Mouse (Mus musculus): ENCODE measurements around the gene Olfr975.
"Not testable (repeated sequence)": the region's sequence is repeated elsewhere in the genome, so short reads cannot be mapped to it uniquely, and the experiment has no call there.

Gene Olfr975

DNA sequence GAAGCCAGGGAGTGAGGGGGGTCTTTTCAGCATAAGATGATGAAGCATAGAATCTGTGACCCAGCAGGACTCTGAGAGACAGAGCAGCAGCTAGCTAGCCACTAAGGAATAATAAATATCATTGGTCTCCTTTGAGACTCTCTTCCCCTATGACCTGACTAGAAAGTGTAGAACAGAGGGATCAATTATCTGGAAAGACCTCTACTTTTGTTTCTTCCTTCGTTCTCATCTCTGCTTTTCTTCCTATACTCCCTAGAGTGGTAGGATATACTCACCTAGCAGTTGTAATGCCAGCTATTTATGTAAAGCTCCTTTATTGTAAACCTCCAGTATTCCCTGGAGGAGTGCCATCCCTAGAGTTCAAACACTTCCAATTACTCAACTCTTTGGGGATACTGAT lies at the start of gene Olfr975:
Olfr975 (minus strand) TSS at position 101 of the 400 bp plus-strand sequence.
- no peak for DNase-seq (ENCODE audit: low spot score in 2 of 2)

DNA sequence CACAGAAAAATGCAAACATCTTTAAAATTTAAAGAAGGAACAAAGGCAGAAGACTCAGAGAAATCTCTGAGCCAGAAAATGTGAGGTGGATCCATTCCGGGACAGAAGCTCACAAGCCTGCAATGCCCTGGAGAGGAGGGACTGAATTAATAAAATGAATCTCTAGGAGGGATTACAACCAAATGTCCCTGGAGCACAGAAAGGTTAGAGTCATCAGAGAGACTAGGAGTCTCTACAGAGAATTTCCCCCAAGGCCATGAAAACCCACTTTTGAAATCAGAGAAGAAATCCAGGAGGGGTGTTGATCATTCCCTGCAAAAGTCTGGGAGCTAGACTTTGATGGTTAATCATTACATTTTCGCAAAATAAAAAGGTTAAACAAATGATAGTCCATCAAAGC lies 40.0 kb upstream of the Olfr975 start, which contains the start of gene Olfr978:
Olfr978 (plus strand) TSS at position 301 of the 400 bp plus-strand sequence.
- DNase-seq (ENCODE audit: low spot score in 2 of 2) = no peak

DNA sequence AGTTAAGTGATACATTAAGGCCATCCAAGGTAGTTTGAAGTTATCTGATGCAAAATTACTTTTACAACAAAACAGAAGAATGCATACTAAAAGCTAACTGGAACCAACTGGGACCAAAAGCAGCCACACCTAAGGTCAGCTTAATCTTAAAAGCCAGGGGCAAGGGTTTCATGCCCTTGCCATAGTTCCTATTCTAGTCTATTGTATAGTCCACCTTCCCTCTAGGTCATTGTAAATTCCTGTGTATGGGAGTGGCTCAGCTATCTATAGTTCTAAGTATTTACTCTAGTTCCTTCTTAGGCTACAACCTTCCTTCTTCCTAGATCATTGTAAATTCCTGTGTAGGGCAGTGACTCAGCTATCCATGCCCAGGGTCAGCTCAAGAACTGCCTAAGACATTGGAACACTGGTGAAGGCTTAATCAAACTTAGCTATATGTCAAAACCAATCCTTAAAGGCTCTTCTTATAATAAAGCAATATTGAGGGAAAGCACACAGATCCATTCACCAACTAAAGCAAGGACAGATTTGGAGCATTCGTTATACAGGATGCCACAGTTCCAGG lies 24.8 kb upstream of the Olfr975 start:
- DNase-seq (ENCODE audit: low spot score in 2 of 2) = not testable (repeated sequence)

DNA sequence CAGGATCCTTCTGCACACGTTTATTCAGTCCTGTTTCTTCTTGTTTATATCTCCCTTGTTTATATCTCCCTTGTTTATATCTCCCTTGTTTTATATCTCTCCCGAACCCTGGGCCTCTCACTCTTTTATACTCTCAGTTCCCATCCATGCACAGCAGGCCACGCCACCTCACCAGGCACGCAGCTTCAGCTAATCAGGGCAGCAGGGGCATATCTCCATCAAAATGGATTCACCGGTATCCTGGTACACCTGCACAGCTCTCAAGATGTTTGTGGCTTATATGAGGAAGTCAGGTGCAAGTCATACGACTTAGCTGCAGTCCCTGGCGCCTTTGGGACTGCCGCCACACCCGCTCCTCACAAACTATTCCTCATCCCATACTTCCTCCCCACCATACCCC lies 9.2 kb upstream of the Olfr975 start, which contains the start of gene Olfr976:
Olfr976 (minus strand) TSS at position 101 of the 400 bp plus-strand sequence.
- not testable (repeated sequence) for DNase-seq (ENCODE audit: low spot score in 2 of 2)

DNA sequence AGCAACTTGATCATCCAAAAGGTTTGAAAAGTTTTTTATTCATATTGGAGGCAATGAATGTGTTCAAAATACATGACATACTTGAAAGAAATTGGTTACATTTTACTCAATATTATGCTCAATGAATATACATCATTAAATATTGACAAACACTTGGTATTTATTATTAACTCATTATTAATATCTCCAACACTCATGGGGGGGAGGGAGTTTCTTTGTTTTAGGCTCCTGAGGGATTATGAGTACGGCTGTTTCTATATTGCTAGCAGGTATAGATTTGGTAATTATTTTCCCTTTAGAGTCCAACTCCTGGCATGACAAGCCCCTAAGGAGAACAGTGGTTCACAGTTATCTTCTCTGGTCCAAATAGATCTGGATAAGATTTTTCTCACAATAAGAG lies 14.6 kb downstream of the Olfr975 start, which contains the start of gene Olfr974:
Olfr974 (plus strand) TSS at position 301 of the 400 bp plus-strand sequence.
- DNase-seq (ENCODE audit: low spot score in 2 of 2) = no peak

DNA sequence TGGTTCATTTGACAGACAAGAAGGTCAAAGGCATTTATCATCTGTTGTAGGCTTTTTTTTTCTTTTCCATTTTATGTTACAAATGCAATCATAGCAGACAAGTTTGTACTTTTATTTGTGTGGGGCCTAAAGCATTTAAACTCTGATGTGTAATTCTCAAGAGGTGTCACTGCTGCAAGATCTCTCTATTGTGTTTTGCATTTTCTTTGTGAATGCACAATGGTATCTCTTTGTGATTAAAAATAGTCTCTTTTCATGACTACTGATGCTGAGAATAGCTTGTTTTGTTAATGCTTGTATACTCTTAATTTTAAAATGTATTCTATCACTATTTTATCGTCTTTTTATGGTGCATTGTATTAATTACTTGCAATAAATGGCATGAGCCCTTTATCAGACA lies 23.0 kb downstream of the Olfr975 start:
- DNase-seq (ENCODE audit: low spot score in 2 of 2) = not testable (repeated sequence)

DNA sequence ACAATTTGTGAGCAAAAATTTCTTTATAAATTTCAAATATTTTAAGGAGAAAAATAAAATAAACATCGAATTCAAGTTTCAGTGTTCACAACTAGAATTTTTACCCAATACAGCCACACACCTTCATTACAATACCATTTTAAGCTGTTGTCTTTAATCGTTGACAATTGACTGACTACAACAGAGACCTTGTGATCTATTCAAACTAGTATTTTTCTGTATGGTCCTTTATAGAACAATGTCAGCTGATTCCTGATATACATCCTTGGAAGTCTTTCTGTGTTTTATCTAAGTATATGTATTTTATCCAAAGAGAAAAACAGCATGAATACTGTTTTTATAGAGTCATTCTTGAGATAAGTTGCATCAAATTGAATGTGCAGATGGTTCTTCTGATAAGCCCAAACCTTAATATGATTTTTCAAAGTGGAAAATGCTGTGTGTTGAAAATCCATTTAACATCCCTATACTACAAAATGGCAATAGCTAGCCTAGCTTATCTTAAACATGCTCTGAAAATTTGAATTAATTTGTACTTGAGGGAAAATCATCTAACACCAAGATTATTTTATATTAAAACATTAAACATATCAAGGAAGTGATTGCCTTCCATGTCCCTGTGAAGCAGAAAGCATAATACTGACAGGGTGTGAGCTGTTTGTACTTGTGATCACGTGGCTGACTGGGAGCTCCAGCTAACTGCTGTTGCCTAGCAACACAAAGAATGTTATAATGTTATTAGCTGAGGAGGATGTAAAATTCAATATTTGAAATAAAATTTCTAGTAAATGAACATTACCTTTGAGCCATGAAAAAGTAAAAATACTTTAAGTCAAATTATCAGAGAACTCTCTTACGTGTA lies 23.6 kb downstream of the Olfr975 start:
- DNase-seq (ENCODE audit: low spot score in 2 of 2) = not testable (repeated sequence)

DNA sequence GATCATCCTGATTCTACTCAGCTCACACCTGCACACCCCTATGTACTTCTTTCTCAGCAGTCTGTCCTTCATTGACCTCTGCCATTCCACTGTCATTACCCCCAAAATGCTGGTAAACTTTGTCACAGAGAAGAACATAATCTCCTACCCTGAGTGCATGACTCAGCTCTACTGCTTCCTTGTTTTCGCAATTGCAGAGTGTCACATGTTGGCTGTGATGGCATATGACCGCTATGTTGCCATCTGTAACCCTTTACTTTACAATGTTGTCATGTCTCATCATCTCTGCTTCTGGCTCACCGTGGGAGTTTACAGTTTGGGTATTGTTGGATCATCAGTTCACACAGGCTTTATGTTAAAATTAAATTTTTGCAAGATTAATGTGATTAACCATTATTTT lies 41.9 kb downstream of the Olfr975 start:
- no peak for DNase-seq (ENCODE audit: low spot score in 2 of 2)

DNA sequence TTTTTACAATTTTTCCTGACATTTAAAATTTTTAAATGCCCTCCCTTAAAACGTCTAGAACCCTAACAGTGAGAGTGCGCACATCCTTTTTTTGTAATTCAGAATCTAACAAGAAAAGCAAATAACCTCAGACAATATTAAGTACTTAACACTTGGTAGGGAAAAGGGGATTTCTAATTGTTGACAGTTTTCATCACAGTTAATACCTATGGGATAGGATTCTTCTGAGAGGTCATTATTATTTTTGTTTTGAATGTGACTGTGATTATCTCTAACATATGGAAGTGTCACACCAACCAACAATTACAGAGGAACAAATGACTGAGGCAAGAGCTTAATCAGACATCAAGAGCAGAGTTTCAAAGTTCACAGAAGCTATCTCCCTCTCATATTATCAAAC lies 44.8 kb downstream of the Olfr975 start, which contains the start of gene Olfr229:
Olfr229 (plus strand) TSS at position 301 of the 400 bp plus-strand sequence.
- DNase-seq (ENCODE audit: low spot score in 2 of 2) = no peak

DNA sequence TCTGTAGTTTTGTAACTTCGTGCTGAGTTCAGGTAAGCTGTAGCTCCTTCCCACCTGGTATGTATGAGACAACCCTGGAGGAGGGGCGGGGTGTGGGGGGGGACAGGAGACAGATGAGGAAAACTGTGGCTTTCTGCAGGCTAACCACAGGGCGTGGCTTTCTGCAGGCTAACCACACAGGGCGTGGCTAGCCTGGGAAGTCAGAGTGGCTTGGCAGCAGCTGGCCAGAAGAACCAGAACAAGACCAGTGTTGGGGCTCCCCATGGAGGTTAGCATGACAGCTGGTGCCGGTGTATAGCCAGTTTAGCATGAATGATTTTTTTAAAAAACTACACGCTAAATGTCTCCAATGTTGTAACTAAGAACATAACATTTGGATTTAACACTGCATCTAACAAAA lies 46.7 kb downstream of the Olfr975 start:
- DNase-seq (ENCODE audit: low spot score in 2 of 2) = no peak

Measured in cerebellum, postnatal 4 days (tissue).